Mouse (Mus musculus): ENCODE data around the gene Kng1. TPM values are rescaled to one million over a fixed set of nuclear protein-coding genes. Genes with fewer than 3 reads are reported as not detected.
"Not testable (repeated sequence)": the region's sequence is repeated elsewhere in the genome, so short reads cannot be mapped to it uniquely, and the experiment has no call there.

Kng1 gene
- polyA plus RNA-seq, 1 experiment from 2014 or later: not detected

DNA sequence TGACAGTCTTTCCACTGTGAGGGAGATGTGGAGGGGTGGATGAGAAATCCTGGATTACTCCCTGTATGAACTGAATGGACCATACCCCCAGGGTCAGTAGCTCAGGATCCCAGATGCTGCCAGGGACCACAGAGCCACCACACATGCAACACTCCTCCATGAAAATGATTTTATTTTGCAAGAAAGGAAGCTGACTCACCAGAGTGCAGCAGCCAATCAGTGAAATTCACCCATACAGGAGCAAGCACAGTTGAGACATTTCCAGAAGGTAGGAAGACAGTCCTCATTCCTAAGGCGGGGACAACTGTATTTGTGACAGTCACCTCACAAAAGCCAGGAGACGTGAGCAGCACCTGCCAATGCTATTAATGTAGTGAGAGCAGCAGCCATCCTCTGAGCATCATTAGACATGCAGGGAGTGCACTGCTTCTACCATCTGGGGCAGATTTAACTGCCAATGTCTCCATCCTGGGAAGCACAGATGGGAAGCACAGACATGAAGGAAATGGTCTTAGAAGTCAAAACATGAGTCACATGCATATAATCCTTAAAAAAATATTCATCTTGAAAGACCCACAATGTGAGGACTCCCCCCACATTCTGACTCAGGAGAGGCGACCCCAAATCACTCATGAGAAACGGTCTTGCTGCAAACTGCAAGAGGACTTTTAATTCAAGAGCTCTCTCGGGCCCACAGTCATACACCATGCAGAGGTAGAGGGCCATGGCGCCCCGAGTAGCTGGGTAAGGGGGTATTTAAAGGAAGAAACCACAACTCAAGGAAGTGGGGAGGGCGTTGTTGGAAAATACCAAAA lies 39.8 kb downstream of the Kng1 start:
- H3K27ac ChIP-seq; H3K9me3 ChIP-seq (replicated peaks); H3K4me2 ChIP-seq (replicated peaks); H3K9ac ChIP-seq; H3K36me3 ChIP-seq; H3K4me3 ChIP-seq; ATAC-seq (ENCODE audit: low FRiP score): not testable (repeated sequence)
- 85% methylated on average over 8 of the region's 8 CpGs for WGBS
- Histone ChIP-seq H3K27me3 (peaks cover 19% of the 10 kb centered on the region), H3K4me1 (peaks cover 15% of the 10 kb centered on the region)

DNA sequence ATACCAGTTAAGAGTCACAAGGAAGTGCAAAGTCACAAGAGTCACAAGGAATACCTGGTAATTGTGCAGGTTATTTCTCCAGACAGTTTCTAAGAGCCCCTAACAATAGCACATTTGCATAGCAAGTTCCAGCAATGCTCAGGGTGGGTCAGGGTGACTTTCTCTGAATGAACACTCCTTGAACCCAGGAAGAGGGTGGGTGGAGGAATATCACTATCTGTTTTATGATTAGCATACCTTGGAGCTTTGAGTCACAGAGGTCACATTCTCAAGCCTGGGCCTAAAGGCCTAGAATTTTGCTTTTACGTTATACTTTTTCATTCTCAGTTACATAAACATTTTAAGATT lies 40.4 kb downstream of the Kng1 start:
- ATAC-seq (ENCODE audit: low FRiP score); H3K36me3 ChIP-seq; H3K9me3 ChIP-seq (replicated peaks); H3K27ac ChIP-seq; H3K9ac ChIP-seq; H3K4me2 ChIP-seq (replicated peaks); H3K4me3 ChIP-seq: not testable (repeated sequence)
- WGBS: 91% methylated on average over 1 of the region's 1 CpGs
- peaks cover 20% of the 10 kb centered on the region for H3K4me1 ChIP-seq
- H3K27me3 ChIP-seq: peaks cover 23% of the 10 kb centered on the region

DNA sequence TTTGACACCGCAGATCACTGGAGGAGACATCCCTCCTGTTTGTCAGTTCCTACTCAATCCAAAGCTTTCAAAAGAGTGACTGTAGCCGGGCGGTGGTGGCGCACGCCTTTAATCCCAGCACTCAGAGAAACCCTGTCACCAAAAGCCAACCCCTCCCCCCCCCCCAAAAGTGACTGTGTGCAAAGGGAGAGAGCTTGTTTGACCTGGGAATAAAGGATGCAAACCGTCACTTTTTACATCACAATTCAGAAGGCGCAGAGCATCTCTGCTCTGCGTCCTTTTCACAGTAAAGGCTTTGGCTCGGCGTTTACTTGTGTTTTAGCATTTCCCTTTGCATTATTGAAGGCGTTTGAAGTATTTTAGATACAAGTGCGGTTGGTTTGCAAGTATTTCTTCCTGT lies 42.0 kb downstream of the Kng1 start:
- ATAC-seq (ENCODE audit: low FRiP score): no peak
- 6% methylated on average over 12 of the region's 12 CpGs for WGBS

DNA sequence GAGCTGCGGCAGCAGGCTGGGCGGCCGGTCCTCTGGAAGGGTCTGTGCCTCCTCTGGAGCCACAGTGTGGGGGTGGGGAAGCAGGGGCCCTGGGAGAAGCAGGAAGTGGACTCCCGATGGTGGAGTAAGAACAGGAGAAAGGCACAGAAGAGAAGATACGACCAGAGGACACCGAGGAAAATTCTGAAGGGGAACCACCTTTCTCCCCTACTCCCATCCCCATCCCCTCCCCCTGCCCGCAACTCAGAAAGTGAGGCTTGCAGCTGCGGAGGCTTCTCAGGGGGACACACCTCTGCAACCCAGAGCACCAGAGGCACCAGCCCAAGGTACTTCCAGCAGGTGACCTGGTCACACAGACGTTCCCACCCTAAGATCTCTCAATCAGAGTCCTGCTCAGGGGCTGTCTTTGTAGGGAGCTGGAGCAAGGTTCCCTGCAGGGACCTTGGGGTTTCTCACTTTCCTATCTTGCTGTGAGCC lies 42.5 kb downstream of the Kng1 start:
- Histone ChIP-seq H3K4me3 (peak overlapping the region; percentile 33), H3K9me3 (replicated peaks) (no peaks in the 10 kb centered on the region), H3K4me2 (replicated peaks) (peak overlapping the region; percentile 56), H3K27me3 (peaks cover 23% of the 10 kb centered on the region), H3K27ac (no peak overlapping the region), H3K36me3 (no peaks in the 10 kb centered on the region), H3K9ac (peak overlapping the region; percentile 47; the same call in 1 of the 2 replicates), H3K4me1 (peaks cover 20% of the 10 kb centered on the region)
- WGBS: 2% methylated on average over 9 of the region's 9 CpGs
- peak; percentile 78 for ATAC-seq (ENCODE audit: low FRiP score)

More for the DNA sequence above, 42.0 kb downstream of the Kng1 start:
- Histone ChIP-seq H3K9ac (peak overlapping the region; percentile 47; the same call in 1 of the 2 replicates), H3K4me3 (peak overlapping the region; percentile 33), H3K4me1 (peaks cover 20% of the 10 kb centered on the region), H3K4me2 (replicated peaks) (peak overlapping the region; percentile 56), H3K27me3 (peaks cover 23% of the 10 kb centered on the region), H3K36me3 (no peaks in the 10 kb centered on the region), H3K27ac (no peak overlapping the region), H3K9me3 (replicated peaks) (no peaks in the 10 kb centered on the region)

DNA sequence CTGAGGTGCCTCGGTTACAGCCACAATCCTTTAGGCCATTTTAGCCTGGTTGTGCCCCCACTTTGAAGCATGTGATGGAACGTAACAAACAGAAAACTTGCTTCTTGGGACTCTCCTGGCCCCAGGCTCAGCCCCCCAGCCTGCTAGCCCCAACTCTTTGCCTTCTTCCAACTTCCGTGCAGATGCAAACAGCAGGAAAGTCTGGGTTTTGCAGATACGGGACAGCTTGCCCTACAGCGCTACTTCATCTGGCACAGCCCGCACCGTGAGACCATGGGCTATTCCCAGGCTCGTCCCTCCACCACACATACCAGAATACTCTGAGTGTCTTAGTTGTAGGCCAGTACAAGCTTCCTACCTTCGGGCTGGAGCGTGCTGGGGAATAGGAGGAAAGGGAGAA lies 42.9 kb downstream of the Kng1 start:
- Histone ChIP-seq H3K9ac (0 out of 2 replicates have a peak overlapping the region, but pooled peaks have one; percentile 47), H3K36me3 (no peaks in the 10 kb centered on the region), H3K9me3 (replicated peaks) (no peaks in the 10 kb centered on the region), H3K27me3 (peaks cover 23% of the 10 kb centered on the region), H3K27ac (no peak overlapping the region), H3K4me2 (replicated peaks) (peak overlapping the region; percentile 56), H3K4me3 (0 out of 2 replicates have a peak overlapping the region, but pooled peaks have one; percentile 33), H3K4me1 (peaks cover 20% of the 10 kb centered on the region)
- ATAC-seq (ENCODE audit: low FRiP score): 0 out of 2 replicates have a peak, but pooled peaks have one; percentile 4
- WGBS: 9% methylated on average over 10 of the region's 10 CpGs

DNA sequence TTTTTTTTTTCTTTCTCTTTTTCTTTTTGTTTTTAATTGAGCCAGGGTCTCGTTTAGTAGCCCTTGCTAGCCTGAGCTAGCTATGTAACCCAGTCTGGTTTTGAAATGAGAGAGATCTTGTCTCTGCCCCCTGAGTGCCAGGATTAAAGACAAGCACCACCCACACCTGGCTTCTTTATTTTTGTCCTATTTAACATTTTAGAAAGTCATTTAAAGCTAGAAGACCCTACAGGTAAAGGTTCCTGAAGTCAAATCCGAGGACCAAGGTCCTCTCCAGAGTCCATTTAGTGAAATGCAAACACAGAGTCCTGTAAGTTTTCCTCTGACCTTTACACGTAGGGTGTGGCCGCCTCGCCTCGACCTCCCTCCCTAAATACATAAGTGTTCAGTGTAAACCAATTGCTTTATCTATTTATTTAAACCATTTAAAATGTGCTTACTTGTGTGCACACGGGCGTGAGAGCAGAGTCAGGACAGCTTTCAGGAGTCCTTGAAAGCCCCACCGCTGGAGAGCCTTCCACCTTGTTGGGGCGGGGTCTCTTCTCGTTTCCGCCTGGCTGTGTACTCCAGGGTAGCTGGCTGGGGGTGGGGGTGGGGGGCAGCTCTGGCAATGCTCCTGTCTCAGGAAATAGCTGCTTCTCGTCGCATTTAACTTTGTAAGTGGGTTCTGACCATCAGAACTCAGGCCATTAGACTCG lies 44.8 kb downstream of the Kng1 start:
- Histone ChIP-seq H3K9ac (no peak overlapping the region; the same call in 1 of the 2 replicates), H3K27me3 (peaks cover 23% of the 10 kb centered on the region), H3K9me3 (replicated peaks) (no peaks in the 10 kb centered on the region), H3K4me3 (peak overlapping the region; percentile 23), H3K36me3 (no peaks in the 10 kb centered on the region), H3K27ac (no peak overlapping the region), H3K4me1 (peaks cover 20% of the 10 kb centered on the region), H3K4me2 (replicated peaks) (peak overlapping the region; percentile 48)
- WGBS: 13% methylated on average over 15 of the region's 15 CpGs
- ATAC-seq (ENCODE audit: low FRiP score): no peak

DNA sequence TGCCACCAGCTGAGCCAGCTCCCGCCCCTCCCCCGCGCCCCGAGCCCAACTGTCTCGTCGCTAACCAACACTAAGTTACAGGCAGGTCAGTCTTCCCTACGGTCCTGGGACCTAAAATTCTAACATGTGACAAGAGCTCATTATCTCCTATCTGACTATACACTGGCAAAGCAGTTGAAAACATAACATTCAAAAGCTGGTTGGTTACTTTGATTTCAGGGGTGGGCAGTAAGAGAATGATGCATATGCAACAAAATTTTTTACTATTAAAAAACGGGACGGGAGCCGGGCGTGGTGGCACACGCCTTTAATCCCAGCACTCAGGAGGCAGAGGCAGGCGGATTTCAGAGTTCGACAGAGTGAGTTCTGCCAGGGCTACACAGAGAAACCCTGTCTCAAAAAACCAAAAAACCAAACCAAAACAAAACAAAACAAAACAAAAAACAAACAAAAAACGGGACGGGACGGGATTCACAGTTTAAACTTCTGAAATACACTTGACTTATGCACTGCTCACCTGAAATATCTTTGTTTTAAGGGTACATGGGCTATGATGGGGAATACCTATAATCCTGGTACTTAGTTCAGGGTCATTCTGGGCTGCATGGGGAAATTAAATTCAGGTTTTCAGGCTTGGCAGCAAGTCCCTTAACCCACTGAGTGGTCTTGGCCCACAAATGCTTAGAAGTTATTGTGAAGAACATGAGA lies 45.5 kb downstream of the Kng1 start:
- H3K4me3 ChIP-seq: peak overlapping the region; percentile 23
- H3K36me3 ChIP-seq: no peaks in the 10 kb centered on the region
- H3K9me3 ChIP-seq (replicated peaks): no peaks in the 10 kb centered on the region
- no peak overlapping the region for H3K9ac ChIP-seq
- no peak overlapping the region for H3K27ac ChIP-seq
- no peak for ATAC-seq (ENCODE audit: low FRiP score)
- H3K4me2 ChIP-seq (replicated peaks): peak overlapping the region; percentile 48
- WGBS: 40% methylated on average over 17 of the region's 17 CpGs
- peaks cover 20% of the 10 kb centered on the region for H3K4me1 ChIP-seq
- H3K27me3 ChIP-seq: peaks cover 23% of the 10 kb centered on the region

DNA sequence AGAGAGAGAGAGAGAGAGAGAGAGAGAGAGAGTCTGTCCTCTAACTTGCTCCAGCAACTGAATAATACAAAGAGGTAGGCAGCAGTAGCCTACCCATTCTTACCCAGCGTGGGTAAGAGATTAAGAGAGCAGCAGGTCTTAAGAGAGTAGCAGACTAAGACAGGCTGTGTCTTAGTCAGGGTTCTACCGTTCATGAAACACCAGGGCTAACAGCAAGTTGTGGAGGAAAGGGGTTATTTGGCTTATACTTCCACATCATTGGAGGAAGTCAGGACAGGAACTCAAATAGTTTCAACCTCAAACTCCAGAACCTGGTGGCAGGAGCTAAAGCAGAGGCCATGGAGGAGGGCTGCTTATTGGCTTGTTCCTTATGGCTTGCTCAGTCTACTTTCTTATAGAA lies 46.2 kb downstream of the Kng1 start:
- Histone ChIP-seq H3K4me3 (no peak overlapping the region), H3K9me3 (replicated peaks) (no peaks in the 10 kb centered on the region), H3K27me3 (peaks cover 23% of the 10 kb centered on the region), H3K27ac (no peak overlapping the region), H3K9ac (no peak overlapping the region), H3K4me1 (peaks cover 22% of the 10 kb centered on the region), H3K4me2 (replicated peaks) (no peak overlapping the region), H3K36me3 (peaks cover 2% of the 10 kb centered on the region; the same call in 1 of the 2 replicates)
- WGBS: 69% methylated on average over 2 of the region's 2 CpGs
- ATAC-seq (ENCODE audit: low FRiP score): no peak

DNA sequence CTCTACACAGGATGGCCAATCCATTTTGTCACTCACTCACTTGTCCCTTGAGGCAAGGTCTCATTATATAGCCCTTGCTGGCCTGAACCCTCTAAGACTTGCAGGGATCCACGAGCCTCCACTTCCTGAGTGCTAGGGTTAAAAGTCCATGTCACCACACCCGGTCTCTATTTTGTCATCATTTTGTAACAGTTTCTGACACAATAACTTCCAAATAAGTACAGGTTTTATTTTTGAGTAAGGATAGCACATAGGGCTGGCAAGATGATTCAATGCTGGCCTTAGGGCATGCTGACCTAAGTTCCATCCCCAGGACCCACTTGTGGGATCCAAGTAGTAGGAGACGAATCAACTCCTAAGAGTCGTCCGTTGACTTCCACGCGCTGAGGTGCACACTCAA lies 48.5 kb downstream of the Kng1 start:
- H3K36me3 ChIP-seq: peaks cover 22% of the 10 kb centered on the region
- peaks cover 24% of the 10 kb centered on the region for H3K4me1 ChIP-seq
- no peaks in the 10 kb centered on the region for H3K9me3 ChIP-seq (replicated peaks)
- ATAC-seq (ENCODE audit: low FRiP score): no peak
- no peak overlapping the region for H3K4me2 ChIP-seq (replicated peaks)
- 75% methylated on average over 7 of the region's 7 CpGs for WGBS
- no peak overlapping the region for H3K4me3 ChIP-seq
- H3K27ac ChIP-seq: no peak overlapping the region
- peaks cover 4% of the 10 kb centered on the region; the same call in 1 of the 2 replicates for H3K27me3 ChIP-seq
- H3K9ac ChIP-seq: no peak overlapping the region

DNA sequence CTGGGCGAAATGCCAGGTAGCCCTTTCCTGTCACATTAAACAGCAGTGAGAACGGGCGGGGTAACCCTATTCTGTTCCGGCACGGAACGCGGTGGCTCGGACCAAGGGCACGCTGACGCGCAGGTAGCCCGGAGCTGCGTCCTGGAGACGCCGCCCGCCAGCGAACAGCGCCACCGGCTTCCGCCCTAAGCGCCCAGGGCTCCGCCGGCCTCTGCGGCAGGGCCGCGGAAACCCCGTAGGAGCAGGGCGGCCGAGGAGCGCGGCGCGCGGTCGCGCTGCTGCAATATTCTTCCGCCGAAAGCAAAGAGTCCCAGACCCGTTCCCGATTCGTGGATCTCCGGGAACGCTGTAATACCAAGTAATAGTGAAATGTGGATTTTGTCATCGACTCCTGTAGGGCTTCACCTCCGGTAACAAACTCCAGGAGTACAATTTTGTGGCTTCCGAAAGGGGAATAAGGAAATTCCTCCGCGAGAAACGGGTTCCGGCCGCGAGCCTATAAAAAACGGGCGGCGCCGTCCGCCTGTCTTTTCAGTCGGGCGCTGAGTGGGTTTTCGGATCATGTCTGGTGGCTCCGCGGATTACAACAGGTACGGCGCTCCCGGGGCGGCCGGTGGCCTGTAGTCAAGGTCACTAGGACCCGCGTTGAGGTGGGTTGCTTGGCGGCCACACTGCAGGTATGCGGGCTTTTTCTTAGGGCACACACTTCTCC lies 49.7 kb downstream of the Kng1 start, which contains the start of gene Eif4a2:
Gene Eif4a2, plus strand, starts transcription at position 214 of the 712 bp plus-strand sequence.
- peak within 1 kb of the TSS; percentile 93 for H3K4me3 ChIP-seq
- peaks cover 4% of the 10 kb centered on the region; the same call in 1 of the 2 replicates for H3K27me3 ChIP-seq
- H3K9me3 ChIP-seq (replicated peaks): no peaks in the 10 kb centered on the region
- peak; percentile 88 for ATAC-seq (ENCODE audit: low FRiP score)
- H3K4me2 ChIP-seq (replicated peaks): peak within 1 kb of the TSS; percentile 94
- peak within 1 kb of the TSS; percentile 98 for H3K9ac ChIP-seq
- peaks cover 34% of the 10 kb centered on the region for H3K36me3 ChIP-seq
- H3K4me1 ChIP-seq: peaks cover 27% of the 10 kb centered on the region
- WGBS: under 1% methylated on average over 71 of the region's 71 CpGs
- H3K27ac ChIP-seq: peak within 1 kb of the TSS; percentile 95

DNA sequence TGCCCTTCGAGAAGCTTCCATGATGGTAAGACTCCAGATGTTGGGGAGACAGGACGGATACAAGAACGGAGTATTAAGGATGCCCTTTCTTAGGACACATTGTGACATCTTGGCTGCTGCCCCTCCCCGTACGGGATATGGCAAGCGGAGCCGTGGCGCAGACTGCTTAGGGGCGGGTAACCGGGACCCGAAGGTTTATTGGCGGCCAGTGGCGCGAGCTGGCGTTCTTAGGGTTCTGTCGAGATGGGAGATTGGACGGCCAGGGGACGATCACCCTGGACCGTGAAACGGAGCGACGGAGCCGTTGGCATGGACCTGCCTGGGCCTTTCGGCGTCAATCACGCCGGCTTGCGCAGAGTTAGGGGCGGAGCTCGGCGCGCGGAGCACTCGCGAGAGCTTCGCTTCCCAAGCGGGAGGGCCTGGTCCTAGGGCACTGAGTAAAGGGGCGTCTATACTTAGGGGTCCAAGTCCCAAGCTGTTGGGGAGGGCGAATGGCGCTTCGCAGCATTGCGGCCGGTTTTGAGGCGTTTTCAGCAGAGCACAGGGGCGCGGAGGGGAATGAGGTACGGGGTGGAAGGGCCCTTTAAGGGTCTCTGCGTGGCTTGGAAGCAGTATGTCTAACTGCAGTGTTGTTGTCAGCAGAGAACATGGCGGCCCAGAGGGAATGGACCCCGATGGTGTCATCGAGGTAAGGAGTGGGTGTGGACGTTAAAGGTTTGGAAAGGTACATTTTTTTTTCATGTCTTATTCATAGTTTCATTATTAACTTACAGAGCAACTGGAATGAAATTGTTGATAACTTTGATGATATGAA lies 50.5 kb downstream of the Kng1 start:
- peak; percentile 94 for ATAC-seq (ENCODE audit: low FRiP score)
- WGBS: under 1% methylated on average over 52 of the region's 52 CpGs

More for the DNA sequence above, 50.5 kb downstream of the Kng1 start:
- H3K27ac ChIP-seq: peak overlapping the region; percentile 95
- H3K36me3 ChIP-seq: peaks cover 42% of the 10 kb centered on the region
- H3K4me3 ChIP-seq: peak overlapping the region; percentile 93
- peak overlapping the region; percentile 98 for H3K9ac ChIP-seq
- no peaks in the 10 kb centered on the region; the same call in 1 of the 2 replicates for H3K27me3 ChIP-seq
- H3K9me3 ChIP-seq (replicated peaks): no peaks in the 10 kb centered on the region
- peak overlapping the region; percentile 94 for H3K4me2 ChIP-seq (replicated peaks)
- H3K4me1 ChIP-seq: peaks cover 22% of the 10 kb centered on the region
